Mouse (Mus musculus): Measurements from ENCODE around the gene Utp6. TPM values are rescaled to one million over a fixed set of nuclear protein-coding genes. Genes with fewer than 3 reads are reported as not detected.

Utp6 gene
- polyA plus RNA-seq, 1 experiment, result 17.5 TPM

DNA sequence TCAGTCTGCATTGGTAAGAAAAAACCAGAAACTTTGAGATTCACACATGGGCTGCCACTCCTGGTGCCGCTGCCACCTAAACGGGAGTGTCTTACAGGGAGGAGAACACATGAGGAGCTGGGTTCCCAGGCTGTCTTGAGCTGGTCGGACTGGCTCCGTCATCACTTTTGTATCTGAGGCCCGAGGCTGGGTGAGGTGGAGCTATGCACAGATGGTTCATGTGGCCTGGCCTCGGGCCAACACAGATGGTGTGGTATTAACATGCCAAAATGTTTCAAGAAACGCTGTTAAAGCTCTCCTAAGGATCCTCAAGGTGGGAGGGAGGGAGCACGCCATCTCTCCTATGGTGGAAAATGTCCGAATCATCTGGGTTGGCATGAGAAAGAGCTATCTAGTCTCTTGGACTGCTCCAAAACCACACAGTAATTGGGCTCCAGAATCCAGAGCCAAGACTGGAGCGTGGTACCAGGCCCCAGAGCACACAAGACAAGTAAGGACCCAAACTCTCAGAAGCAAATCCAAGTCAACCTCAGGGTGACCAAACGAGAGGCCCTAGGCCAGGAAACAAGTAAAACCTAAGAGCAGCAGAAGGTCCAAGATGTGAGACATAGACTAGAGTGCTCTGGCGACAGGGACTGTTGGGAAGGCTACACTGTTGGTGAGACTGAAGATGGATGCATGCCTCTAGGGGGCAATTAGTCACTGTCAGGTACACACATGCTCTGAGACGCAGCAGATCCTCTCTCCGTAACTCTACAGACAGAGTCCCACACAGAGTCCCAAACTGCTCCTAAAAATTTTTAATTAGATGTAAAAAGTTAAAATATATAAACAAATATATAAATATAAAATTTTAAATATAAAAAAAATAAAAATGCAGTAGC is 53.3 kb downstream of the Utp6 start:
- Histone ChIP-seq H3K27me3 (ENCODE audit: control insufficient read depth, insufficient read depth, insufficient read length) (no peaks in the 10 kb centered on the region), H3K36me3 (ENCODE audit: control insufficient read depth, insufficient read depth) (no peaks in the 10 kb centered on the region), H3K4me2 (ENCODE audit: low read depth) (peak overlapping the region; percentile 3), H3ac (ENCODE audit: control insufficient read depth, insufficient read length) (no peak overlapping the region), H3K79me2 (ENCODE audit: control insufficient read depth, insufficient read depth) (no peaks in the 10 kb centered on the region), H3K4me3 (no peak overlapping the region)
- TF ChIP-seq USF1 (IDR thresholded peaks at IDR 0.05; ENCODE audit: low read depth) (no peak), MYOD1 (IDR thresholded peaks at IDR 0.05; ENCODE audit: control insufficient read depth in 1 of 3, insufficient read length in 2 of 3, low read depth in 2 of 3) (peak in 2 of 3 experiments; percentile 65 to 74), SRF (IDR thresholded peaks at IDR 0.05; ENCODE audit: control insufficient read depth, insufficient read length, low read depth) (no peak), POLR2A (IDR thresholded peaks at IDR 0.05; ENCODE audit: insufficient read length, low read depth) (no peak), REST (IDR thresholded peaks at IDR 0.05; ENCODE audit: insufficient read depth, insufficient read length) (no peak), TCF12 (IDR thresholded peaks at IDR 0.05; ENCODE audit: insufficient read depth, poor library complexity, severe bottlenecking) (no peak), E2F4 (IDR thresholded peaks at IDR 0.05; ENCODE audit: insufficient read depth) (no peak), MYOG (IDR thresholded peaks at IDR 0.05; ENCODE audit: control insufficient read depth in 1 of 3, insufficient read depth in 1 of 3, insufficient read length in 2 of 3, low read depth in 2 of 3) (peak in 2 of 3 experiments; percentile 59 to 81), POLR2AphosphoS2 (IDR thresholded peaks at IDR 0.05; ENCODE audit: insufficient read length, low read depth) (no peak), CEBPB (IDR thresholded peaks at IDR 0.05; ENCODE audit: insufficient read depth, poor library complexity, severe bottlenecking) (no peak), TCF3 (IDR thresholded peaks at IDR 0.05; ENCODE audit: insufficient read length, low read depth) (no peak), MAX (IDR thresholded peaks at IDR 0.05; ENCODE audit: low read depth) (no peak)

DNA sequence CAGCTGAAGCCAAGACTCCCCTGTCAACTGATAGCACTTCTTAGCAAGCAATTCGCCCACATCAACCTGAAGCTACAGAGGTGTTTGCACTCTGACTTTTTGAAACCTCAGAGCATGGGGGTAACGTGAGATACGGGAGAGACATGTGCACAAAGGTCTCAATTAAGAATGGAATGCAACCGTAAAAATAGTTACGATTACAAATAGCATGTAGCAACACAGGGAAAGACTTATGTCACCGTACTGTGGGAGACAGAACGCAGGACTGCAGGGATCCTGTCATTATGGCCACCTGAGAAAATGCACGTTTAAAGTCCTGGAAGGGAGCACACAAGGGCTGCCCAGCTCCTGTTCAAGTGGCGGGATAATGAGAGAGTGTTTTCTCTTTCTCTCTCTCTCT is 55.3 kb downstream of the Utp6 start:
- Histone ChIP-seq H3K4me2 (ENCODE audit: low read depth) (no peak overlapping the region), H3K27me3 (ENCODE audit: control insufficient read depth, insufficient read depth, insufficient read length) (no peaks in the 10 kb centered on the region), H3K79me2 (ENCODE audit: control insufficient read depth, insufficient read depth) (no peaks in the 10 kb centered on the region), H3ac (ENCODE audit: control insufficient read depth, insufficient read length) (no peak overlapping the region), H3K36me3 (ENCODE audit: control insufficient read depth, insufficient read depth) (no peaks in the 10 kb centered on the region), H3K4me3 (no peak overlapping the region)
- TF ChIP-seq TCF3 (IDR thresholded peaks at IDR 0.05; ENCODE audit: insufficient read length, low read depth), result no peak
- no peak for TF ChIP-seq CEBPB (IDR thresholded peaks at IDR 0.05; ENCODE audit: insufficient read depth, poor library complexity, severe bottlenecking)
- no peak for TF ChIP-seq MYOD1 (IDR thresholded peaks at IDR 0.05; ENCODE audit: control insufficient read depth in 1 of 3, insufficient read length in 2 of 3, low read depth in 2 of 3)
- TF ChIP-seq SRF (IDR thresholded peaks at IDR 0.05; ENCODE audit: control insufficient read depth, insufficient read length, low read depth), result no peak
- no peak for TF ChIP-seq POLR2AphosphoS2 (IDR thresholded peaks at IDR 0.05; ENCODE audit: insufficient read length, low read depth)
- no peak for TF ChIP-seq REST (IDR thresholded peaks at IDR 0.05; ENCODE audit: insufficient read depth, insufficient read length)
- no peak for TF ChIP-seq USF1 (IDR thresholded peaks at IDR 0.05; ENCODE audit: low read depth)

DNA sequence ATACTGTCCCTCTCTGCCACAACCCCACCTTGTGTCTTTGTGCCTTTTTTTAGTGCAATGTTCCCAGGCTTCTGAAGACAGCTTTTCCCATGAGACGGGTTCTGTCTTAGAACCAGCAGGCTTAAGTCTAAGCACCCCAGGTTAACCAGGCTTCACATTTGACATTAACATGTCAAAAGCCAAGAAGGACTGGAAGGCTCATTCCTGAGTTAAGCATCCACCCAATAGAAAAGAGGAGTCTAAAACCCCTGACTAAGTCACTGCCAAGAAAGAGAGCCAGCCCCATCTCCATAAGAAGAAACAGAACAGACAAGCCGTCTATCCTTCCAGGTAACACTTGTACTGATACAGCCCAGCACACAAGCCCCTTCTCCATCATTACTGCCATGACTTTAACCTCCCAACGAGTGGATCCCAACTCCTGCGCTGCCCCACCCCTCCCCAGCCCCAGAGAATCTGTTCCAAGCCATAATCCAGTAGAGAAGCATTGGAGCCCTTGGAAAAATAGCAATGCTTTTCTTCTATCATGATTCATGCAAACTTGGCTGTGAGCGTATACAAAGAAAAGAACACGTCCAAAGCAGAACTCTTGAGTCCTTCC is 59.2 kb downstream of the Utp6 start:
- H3K4me2 ChIP-seq (ENCODE audit: low read depth), result no peak overlapping the region
- no peak for TF ChIP-seq CEBPB (IDR thresholded peaks at IDR 0.05; ENCODE audit: insufficient read depth, poor library complexity, severe bottlenecking)
- TF ChIP-seq POLR2A (IDR thresholded peaks at IDR 0.05; ENCODE audit: insufficient read length, low read depth), result no peak
- TF ChIP-seq POLR2AphosphoS2 (IDR thresholded peaks at IDR 0.05; ENCODE audit: insufficient read length, low read depth), result no peak
- TF ChIP-seq E2F4 (IDR thresholded peaks at IDR 0.05; ENCODE audit: insufficient read depth), result no peak
- TF ChIP-seq SRF (IDR thresholded peaks at IDR 0.05; ENCODE audit: control insufficient read depth, insufficient read length, low read depth), result no peak
- TF ChIP-seq USF1 (IDR thresholded peaks at IDR 0.05; ENCODE audit: low read depth), result no peak
- no peak for TF ChIP-seq TCF3 (IDR thresholded peaks at IDR 0.05; ENCODE audit: insufficient read length, low read depth)
- TF ChIP-seq MAX (IDR thresholded peaks at IDR 0.05; ENCODE audit: low read depth), result no peak
- no peak for TF ChIP-seq TCF12 (IDR thresholded peaks at IDR 0.05; ENCODE audit: insufficient read depth, poor library complexity, severe bottlenecking)
- no peak for TF ChIP-seq MYOD1 (IDR thresholded peaks at IDR 0.05; ENCODE audit: control insufficient read depth in 1 of 3, insufficient read length in 2 of 3, low read depth in 2 of 3)
- no peak for TF ChIP-seq REST (IDR thresholded peaks at IDR 0.05; ENCODE audit: insufficient read depth, insufficient read length)
- no peak for TF ChIP-seq MYOG (IDR thresholded peaks at IDR 0.05; ENCODE audit: control insufficient read depth in 1 of 3, insufficient read depth in 1 of 3, insufficient read length in 2 of 3, low read depth in 2 of 3)
- H3K79me2 ChIP-seq (ENCODE audit: control insufficient read depth, insufficient read depth), result no peaks in the 10 kb centered on the region
- H3K36me3 ChIP-seq (ENCODE audit: control insufficient read depth, insufficient read depth), result no peaks in the 10 kb centered on the region
- H3K27me3 ChIP-seq (ENCODE audit: control insufficient read depth, insufficient read depth, insufficient read length), result no peaks in the 10 kb centered on the region
- no peak overlapping the region for H3K4me3 ChIP-seq
- H3ac ChIP-seq (ENCODE audit: control insufficient read depth, insufficient read length), result no peak overlapping the region

DNA sequence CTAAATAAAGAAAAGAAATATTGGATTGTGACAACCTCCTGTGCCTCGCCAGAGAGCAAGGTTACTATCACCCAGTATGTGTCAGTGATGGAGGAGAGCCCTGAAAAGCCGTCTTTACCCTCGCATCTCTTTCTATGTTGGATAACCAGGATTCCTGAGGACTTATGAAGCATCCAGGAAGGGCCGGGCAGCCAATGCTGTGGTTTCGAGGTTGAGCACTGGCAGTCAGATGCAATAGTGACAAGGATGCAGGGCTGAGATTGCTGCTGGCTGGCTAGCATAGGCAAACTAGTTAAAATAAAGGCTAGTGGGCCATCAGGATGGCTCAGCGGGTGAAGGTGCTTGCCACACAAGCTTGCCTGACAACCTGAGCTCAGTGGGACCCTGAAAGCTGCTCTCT is 61.0 kb downstream of the Utp6 start:
- H3K79me2 ChIP-seq (ENCODE audit: control insufficient read depth, insufficient read depth), result no peaks in the 10 kb centered on the region
- H3K4me3 ChIP-seq, result no peak overlapping the region
- TF ChIP-seq POLR2AphosphoS2 (IDR thresholded peaks at IDR 0.05; ENCODE audit: insufficient read length, low read depth), result no peak
- TF ChIP-seq SRF (IDR thresholded peaks at IDR 0.05; ENCODE audit: control insufficient read depth, insufficient read length, low read depth), result no peak
- TF ChIP-seq TCF3 (IDR thresholded peaks at IDR 0.05; ENCODE audit: insufficient read length, low read depth), result no peak
- TF ChIP-seq MYOG (IDR thresholded peaks at IDR 0.05; ENCODE audit: control insufficient read depth in 1 of 3, insufficient read depth in 1 of 3, insufficient read length in 2 of 3, low read depth in 2 of 3), result no peak
- no peak for TF ChIP-seq MAX (IDR thresholded peaks at IDR 0.05; ENCODE audit: low read depth)
- H3K27me3 ChIP-seq (ENCODE audit: control insufficient read depth, insufficient read depth, insufficient read length), result no peaks in the 10 kb centered on the region
- H3K4me2 ChIP-seq (ENCODE audit: low read depth), result peak overlapping the region; percentile 15
- H3K36me3 ChIP-seq (ENCODE audit: control insufficient read depth, insufficient read depth), result no peaks in the 10 kb centered on the region
- no peak overlapping the region for H3ac ChIP-seq (ENCODE audit: control insufficient read depth, insufficient read length)

Measured in myocyte (in vitro differentiated cells).